Mouse (Mus musculus) erythroblast, embryonic 14.5 days (primary cell): ENCODE measurements around the gene Slc39a10.

Source experiments
- GATA1 ChIP-seq: IDR thresholded peaks from 2 replicates; pipeline ENCODE4 v1.6.1; 2012; ENCODE audit warnings: low read length, inconsistent platforms, mixed read lengths
- TAL1 ChIP-seq: IDR thresholded peaks from 3 replicates; pipeline ENCODE4 v1.6.1; 2012; ENCODE audit warnings: low read length, inconsistent platforms, mixed read lengths

DNA sequence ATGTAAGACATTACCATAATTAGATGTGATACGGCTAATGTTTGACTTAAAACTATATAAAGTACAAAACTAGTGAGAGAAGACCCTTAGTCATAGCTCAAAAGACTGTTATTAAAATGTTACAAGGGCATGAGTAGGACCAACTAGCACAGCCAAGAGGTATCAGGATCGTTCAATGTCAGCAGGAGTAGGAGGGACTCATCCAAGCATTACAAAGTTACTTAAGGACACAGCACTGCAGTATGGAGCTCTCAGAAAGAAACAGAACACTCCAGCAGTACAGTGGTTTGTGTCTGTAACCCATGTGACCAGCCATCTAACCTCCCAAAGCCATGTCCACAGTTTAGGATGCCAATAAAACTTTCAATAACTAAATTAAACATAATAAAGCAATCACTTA lies 48.4 kb downstream of the Slc39a10 start:
- TF ChIP-seq GATA1 (no peak), TAL1 (no peak)
